Mouse (Mus musculus) olfactory bulb, adult 2 months (tissue): Measurements from ENCODE around the gene Pvr.

Experiments
- CTCF ChIP-seq: fragments of 200-500 bp; IDR thresholded peaks from 2 replicates; pipeline ENCODE4 v1.5.1; 2012; ENCODE audit warnings: low read depth, mild to moderate bottlenecking, low read length, moderate library complexity; ENCODE audit not compliant: insufficient read depth
- POLR2A ChIP-seq: fragments of 200-500 bp; IDR thresholded peaks from 2 replicates; pipeline ENCODE4 v1.6.1; 2012; ENCODE audit warnings: mild to moderate bottlenecking, low read depth, low read length, moderate library complexity; ENCODE audit not compliant: insufficient read depth

DNA sequence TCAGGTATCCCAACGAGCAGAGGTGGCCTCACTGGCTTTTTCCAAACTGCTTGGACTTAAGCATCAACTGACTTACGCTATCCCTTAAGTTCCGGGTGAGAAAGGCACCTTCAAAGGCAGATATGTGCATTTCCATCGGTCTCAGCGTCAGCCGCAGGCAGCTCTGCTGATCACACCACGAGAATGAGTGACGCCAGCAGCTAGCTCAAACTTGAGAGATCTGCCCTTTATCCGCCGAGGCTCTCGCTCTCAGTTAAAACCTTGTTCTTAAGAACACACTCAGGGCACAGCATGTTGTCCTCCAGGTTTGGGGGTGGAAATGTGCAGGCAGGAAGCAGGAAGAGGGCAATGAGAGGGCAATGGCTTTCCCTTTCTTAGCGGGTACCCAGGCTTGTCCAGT lies 28.0 kb upstream of the Pvr start:
- no peak for TF ChIP-seq POLR2A
- TF ChIP-seq CTCF, result no peak
